Mouse (Mus musculus): ENCODE results near the gene Hist1h2ae.

DNA sequence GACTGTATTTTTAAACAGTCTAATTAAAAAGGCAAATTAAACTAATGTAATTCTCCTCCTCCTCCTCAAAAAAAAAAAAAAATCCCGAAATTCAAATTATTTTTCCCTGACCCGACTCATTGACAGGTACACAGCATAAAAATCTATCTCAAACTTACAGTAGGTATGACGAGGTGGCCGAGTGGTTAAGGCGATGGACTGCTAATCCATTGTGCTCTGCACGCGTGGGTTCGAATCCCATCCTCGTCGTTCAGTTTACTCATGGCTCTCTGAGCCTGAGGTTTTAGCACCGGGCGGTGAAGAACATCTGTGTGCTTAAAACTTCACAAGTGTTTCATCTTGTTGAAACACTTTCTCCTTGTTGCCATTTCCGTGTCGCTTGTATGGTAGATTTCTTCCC is 49.3 kb downstream of the Hist1h2ae start:
- no peak for TF ChIP-seq POLR2A (IDR thresholded peaks at IDR 0.05; ENCODE audit: extremely low read depth, insufficient read depth, low read length)
- no peak for TF ChIP-seq CTCF (IDR thresholded peaks at IDR 0.05; ENCODE audit: low read depth, low read length)

Data from liver, adult 2 months (tissue).